Mouse (Mus musculus): ENCODE results near the gene Exoc6. TPM values are rescaled to one million over a fixed set of nuclear protein-coding genes. Genes with fewer than 3 reads are reported as not detected.

Gene Exoc6
- polyA plus RNA-seq, 1 experiment from 2014 or later = 27.8 TPM

- peaks cover 95% of the 10 kb centered on the region for H3K27me3 ChIP-seq (ENCODE audit: control insufficient read depth, insufficient read depth, low read depth, low read length)
- H3K9ac ChIP-seq (ENCODE audit: low read depth, low read length) = no peak overlapping the region
- no peaks in the 10 kb centered on the region for H3K36me3 ChIP-seq (ENCODE audit: control insufficient read depth, insufficient read depth, low read length)
- no peak overlapping the region for H3K4me2 ChIP-seq (ENCODE audit: low read length)
- no peaks in the 10 kb centered on the region for H3K9me3 ChIP-seq (replicated peaks; ENCODE audit: control insufficient read depth, low read length, poor library complexity, severe bottlenecking)
- 4% methylated on average over 62 of the region's 62 CpGs for WGBS
- H3K27ac ChIP-seq (ENCODE audit: low read length) = no peak overlapping the region
- H3K4me3 ChIP-seq (ENCODE audit: low read depth, low read length) = no peak overlapping the region
- no peak for ATAC-seq
- peaks cover 3% of the 10 kb centered on the region for H3K4me1 ChIP-seq (ENCODE audit: control insufficient read depth, insufficient read depth, low read length)
These were observed 137.0 kb downstream of the Exoc6 start for GRCm38 (mm10) chr19:37686941-37687850.

DNA sequence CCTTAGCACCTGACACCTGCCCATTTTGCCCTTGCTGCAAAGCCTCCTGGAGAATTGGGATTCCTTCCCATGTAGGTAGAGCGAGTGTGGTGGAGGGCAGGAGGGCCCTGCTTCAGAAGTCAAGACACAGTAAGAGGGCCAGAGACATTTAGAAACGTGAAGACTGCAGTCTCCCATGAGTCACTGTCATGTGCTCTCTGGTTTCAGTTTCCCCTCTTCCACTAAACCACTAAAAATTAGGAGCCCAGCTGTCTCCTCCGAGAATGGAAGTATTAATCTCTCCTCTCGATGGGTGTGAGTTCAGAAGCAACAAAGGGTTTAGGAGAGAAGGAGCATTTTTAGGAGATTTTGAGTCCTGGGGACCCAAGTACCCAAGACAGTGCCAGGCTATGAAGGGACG, 139.3 kb downstream of the Exoc6 start:
- H3K4me3 ChIP-seq (ENCODE audit: low read depth, low read length) = no peak overlapping the region
- no peak for ATAC-seq
- no peak overlapping the region for H3K27ac ChIP-seq (ENCODE audit: low read length)
- peaks cover 97% of the 10 kb centered on the region for H3K27me3 ChIP-seq (ENCODE audit: control insufficient read depth, insufficient read depth, low read depth, low read length)
- no peaks in the 10 kb centered on the region for H3K36me3 ChIP-seq (ENCODE audit: control insufficient read depth, insufficient read depth, low read length)
- H3K4me2 ChIP-seq (ENCODE audit: low read length) = no peak overlapping the region
- no peaks in the 10 kb centered on the region for H3K9me3 ChIP-seq (replicated peaks; ENCODE audit: control insufficient read depth, low read length, poor library complexity, severe bottlenecking)
- H3K4me1 ChIP-seq (ENCODE audit: control insufficient read depth, insufficient read depth, low read length) = peaks cover 6% of the 10 kb centered on the region
- 48% methylated on average over 5 of the region's 5 CpGs for WGBS
- H3K9ac ChIP-seq (ENCODE audit: low read depth, low read length) = no peak overlapping the region

DNA sequence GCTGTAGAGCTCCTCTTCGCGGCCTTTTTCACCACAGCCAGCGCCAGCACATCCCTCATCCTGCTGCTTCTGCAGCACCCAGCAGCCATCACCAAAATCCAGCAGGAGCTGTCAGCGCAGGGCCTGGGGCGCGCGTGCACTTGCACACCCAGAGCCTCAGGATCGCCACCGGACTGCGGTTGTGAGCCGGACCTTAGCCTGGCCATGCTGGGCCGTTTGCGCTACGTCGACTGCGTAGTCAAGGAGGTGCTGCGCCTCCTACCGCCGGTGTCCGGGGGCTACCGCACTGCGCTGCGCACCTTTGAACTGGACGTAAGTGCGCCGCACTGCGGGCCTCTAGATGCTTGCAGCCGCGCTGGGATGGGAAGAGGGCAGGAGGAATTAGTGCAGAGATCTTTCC, 140.5 kb downstream of the Exoc6 start:
- no peak for ATAC-seq
- peaks cover 98% of the 10 kb centered on the region for H3K27me3 ChIP-seq (ENCODE audit: control insufficient read depth, insufficient read depth, low read depth, low read length)
- under 1% methylated on average over 29 of the region's 29 CpGs for WGBS
- no peaks in the 10 kb centered on the region for H3K9me3 ChIP-seq (replicated peaks; ENCODE audit: control insufficient read depth, low read length, poor library complexity, severe bottlenecking)
- no peak overlapping the region for H3K9ac ChIP-seq (ENCODE audit: low read depth, low read length)
- peak overlapping the region; percentile 35 for H3K4me2 ChIP-seq (ENCODE audit: low read length)
- no peaks in the 10 kb centered on the region for H3K36me3 ChIP-seq (ENCODE audit: control insufficient read depth, insufficient read depth, low read length)
- H3K27ac ChIP-seq (ENCODE audit: low read length) = no peak overlapping the region
- H3K4me3 ChIP-seq (ENCODE audit: low read depth, low read length) = peak overlapping the region; percentile 11
- H3K4me1 ChIP-seq (ENCODE audit: control insufficient read depth, insufficient read depth, low read length) = peaks cover 6% of the 10 kb centered on the region

- ATAC-seq = peak; percentile 66
- Histone ChIP-seq H3K4me2 (ENCODE audit: low read length) (peak overlapping the region; percentile 64), H3K9me3 (replicated peaks; ENCODE audit: control insufficient read depth, low read length, poor library complexity, severe bottlenecking) (no peaks in the 10 kb centered on the region), H3K27me3 (ENCODE audit: control insufficient read depth, insufficient read depth, low read depth, low read length) (peaks cover 93% of the 10 kb centered on the region), H3K9ac (ENCODE audit: low read depth, low read length) (peak overlapping the region; percentile 63), H3K4me1 (ENCODE audit: control insufficient read depth, insufficient read depth, low read length) (peaks cover 16% of the 10 kb centered on the region), H3K36me3 (ENCODE audit: control insufficient read depth, insufficient read depth, low read length) (no peaks in the 10 kb centered on the region), H3K27ac (ENCODE audit: low read length) (no peak overlapping the region), H3K4me3 (ENCODE audit: low read depth, low read length) (peak overlapping the region; percentile 34)
- under 1% methylated on average over 32 of the region's 40 CpGs for WGBS
These were observed 142.7 kb downstream of the Exoc6 start for GRCm38 (mm10) chr19:37692879-37693278.

GRCm38 (mm10) chr19:37695146-37695545, 144.9 kb downstream of the Exoc6 start:
- peaks cover 29% of the 10 kb centered on the region for H3K4me1 ChIP-seq (ENCODE audit: control insufficient read depth, insufficient read depth, low read length)
- no peak for ATAC-seq
- H3K36me3 ChIP-seq (ENCODE audit: control insufficient read depth, insufficient read depth, low read length) = no peaks in the 10 kb centered on the region
- H3K9ac ChIP-seq (ENCODE audit: low read depth, low read length) = no peak overlapping the region
- peaks cover 92% of the 10 kb centered on the region for H3K27me3 ChIP-seq (ENCODE audit: control insufficient read depth, insufficient read depth, low read depth, low read length)
- no peak overlapping the region for H3K4me3 ChIP-seq (ENCODE audit: low read depth, low read length)
- 35% methylated on average over 13 of the region's 13 CpGs for WGBS
- H3K27ac ChIP-seq (ENCODE audit: low read length) = no peak overlapping the region
- no peaks in the 10 kb centered on the region for H3K9me3 ChIP-seq (replicated peaks; ENCODE audit: control insufficient read depth, low read length, poor library complexity, severe bottlenecking)
- H3K4me2 ChIP-seq (ENCODE audit: low read length) = no peak overlapping the region

DNA sequence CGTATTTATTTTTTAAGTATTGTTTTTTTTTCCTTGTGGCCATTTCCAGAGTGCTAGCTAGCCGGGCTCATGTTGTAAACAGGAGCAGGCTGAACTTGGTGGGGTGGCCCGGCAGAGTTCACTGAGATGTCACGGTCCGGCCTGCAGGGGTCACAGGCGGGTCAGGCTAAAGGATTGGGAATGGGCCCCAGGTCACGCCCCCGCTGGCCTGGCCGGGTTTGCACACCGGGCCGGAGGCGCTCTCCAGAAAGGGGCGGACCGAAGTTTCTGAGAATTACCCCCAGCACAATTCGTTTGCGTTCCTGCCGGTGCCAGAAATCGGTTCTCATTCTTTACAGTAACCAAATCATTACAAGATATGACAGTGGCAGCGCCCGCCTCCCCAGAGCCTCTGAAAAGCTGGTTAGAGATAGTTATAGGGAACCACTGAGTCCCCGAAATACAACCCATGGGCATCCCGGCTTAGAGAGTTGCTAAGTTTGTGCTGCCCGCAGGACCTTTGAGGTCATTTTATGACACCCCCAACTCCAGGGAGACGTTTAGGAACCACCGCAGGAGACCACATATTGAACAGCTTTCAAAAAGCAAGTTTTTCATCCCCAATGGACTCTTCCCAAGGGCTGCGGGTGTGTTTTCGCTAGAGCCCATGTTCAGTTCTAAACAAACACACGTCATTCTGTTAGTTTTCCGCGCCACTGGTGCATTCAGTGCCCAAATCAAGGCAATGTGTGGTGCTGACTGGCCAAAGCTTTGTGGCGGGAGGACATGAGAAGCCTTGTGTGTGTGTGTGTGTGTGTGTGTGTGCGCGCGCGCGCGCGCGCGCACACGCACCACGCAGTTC, 145.8 kb downstream of the Exoc6 start:
- no peak for ATAC-seq
- Histone ChIP-seq H3K9me3 (replicated peaks; ENCODE audit: control insufficient read depth, low read length, poor library complexity, severe bottlenecking) (no peaks in the 10 kb centered on the region), H3K4me3 (ENCODE audit: low read depth, low read length) (no peak overlapping the region), H3K4me1 (ENCODE audit: control insufficient read depth, insufficient read depth, low read length) (peaks cover 26% of the 10 kb centered on the region), H3K4me2 (ENCODE audit: low read length) (no peak overlapping the region), H3K36me3 (ENCODE audit: control insufficient read depth, insufficient read depth, low read length) (no peaks in the 10 kb centered on the region), H3K9ac (ENCODE audit: low read depth, low read length) (no peak overlapping the region), H3K27me3 (ENCODE audit: control insufficient read depth, insufficient read depth, low read depth, low read length) (peaks cover 93% of the 10 kb centered on the region), H3K27ac (ENCODE audit: low read length) (no peak overlapping the region)
- WGBS = 4% methylated on average over 42 of the region's 42 CpGs

- H3K4me3 ChIP-seq (ENCODE audit: low read depth, low read length) = peak overlapping the region; percentile 34
- peaks cover 26% of the 10 kb centered on the region for H3K4me1 ChIP-seq (ENCODE audit: control insufficient read depth, insufficient read depth, low read length)
- H3K4me2 ChIP-seq (ENCODE audit: low read length) = peak overlapping the region; percentile 66; the same call in 1 of the 2 replicates
- no peaks in the 10 kb centered on the region for H3K9me3 ChIP-seq (replicated peaks; ENCODE audit: control insufficient read depth, low read length, poor library complexity, severe bottlenecking)
- H3K27me3 ChIP-seq (ENCODE audit: control insufficient read depth, insufficient read depth, low read depth, low read length) = peaks cover 88% of the 10 kb centered on the region
- no peak overlapping the region for H3K9ac ChIP-seq (ENCODE audit: low read depth, low read length)
- ATAC-seq = no peak
- WGBS = 2% methylated on average over 22 of the region's 22 CpGs
- no peak overlapping the region for H3K27ac ChIP-seq (ENCODE audit: low read length)
- no peaks in the 10 kb centered on the region for H3K36me3 ChIP-seq (ENCODE audit: control insufficient read depth, insufficient read depth, low read length)
These were observed 146.6 kb downstream of the Exoc6 start for GRCm38 (mm10) chr19:37696603-37697334.

GRCm38 (mm10) chr19:37697335-37697636, 147.1 kb downstream of the Exoc6 start:
- 1% methylated on average over 18 of the region's 18 CpGs for WGBS
- Histone ChIP-seq H3K9me3 (replicated peaks; ENCODE audit: control insufficient read depth, low read length, poor library complexity, severe bottlenecking) (no peaks in the 10 kb centered on the region), H3K36me3 (ENCODE audit: control insufficient read depth, insufficient read depth, low read length) (no peaks in the 10 kb centered on the region), H3K4me1 (ENCODE audit: control insufficient read depth, insufficient read depth, low read length) (peaks cover 26% of the 10 kb centered on the region), H3K4me2 (ENCODE audit: low read length) (peak overlapping the region; percentile 66), H3K4me3 (ENCODE audit: low read depth, low read length) (peak overlapping the region; percentile 34), H3K9ac (ENCODE audit: low read depth, low read length) (0 out of 2 replicates have a peak overlapping the region, but pooled peaks have one; percentile 15), H3K27ac (ENCODE audit: low read length) (no peak overlapping the region), H3K27me3 (ENCODE audit: control insufficient read depth, insufficient read depth, low read depth, low read length) (peaks cover 88% of the 10 kb centered on the region)
- no peak for ATAC-seq
